Mouse (Mus musculus) adrenal gland, postnatal 25 days (tissue): Measurements from ENCODE around the gene Parvb. TPM values are rescaled to one million over a fixed set of nuclear protein-coding genes. Genes with fewer than 3 reads are reported as not detected.

ENCODE experiments used
- DNase-seq: peaks from one replicate; pipeline ENCODE4 v3.0.0; 2021; ENCODE audit warnings: mixed read lengths
- total RNA-seq: library from RNA; stranded (reverse); gene quantifications from 2 replicates; pipeline ENCODE4 v1.2.3, GENCODE M21; 2021

The Parvb gene
- total RNA-seq, 1 experiment from 2014 or later = 18.0 TPM

- peak; percentile 38 for DNase-seq
Measured at GRCm38 (mm10) chr15:84295225-84295624, 63.4 kb downstream of the Parvb start.

- no peak for DNase-seq
Measured at GRCm38 (mm10) chr15:84297454-84297853, 65.6 kb downstream of the Parvb start.

- peak; percentile 17 for DNase-seq
Measured at GRCm38 (mm10) chr15:84298804-84299370, 67.0 kb downstream of the Parvb start.

GRCm38 (mm10) chr15:84299662-84300333 is 68.0 kb downstream of the Parvb start:
- DNase-seq = no peak

GRCm38 (mm10) chr15:84300591-84300990 is 68.7 kb downstream of the Parvb start:
- no peak for DNase-seq

- DNase-seq = peak; percentile 39
Measured at GRCm38 (mm10) chr15:84301026-84301425, 69.2 kb downstream of the Parvb start.

- DNase-seq = no peak
Measured at GRCm38 (mm10) chr15:84301641-84302420, 70.0 kb downstream of the Parvb start.

GRCm38 (mm10) chr15:84303264-84303663 is 71.4 kb downstream of the Parvb start:
- DNase-seq = no peak

- DNase-seq = no peak
Measured at GRCm38 (mm10) chr15:84305333-84305732, 73.5 kb downstream of the Parvb start.

- DNase-seq = no peak
Measured at GRCm38 (mm10) chr15:84310271-84310670, 78.4 kb downstream of the Parvb start.

GRCm38 (mm10) chr15:84311295-84312085 is 79.6 kb downstream of the Parvb start:
- DNase-seq = no peak

GRCm38 (mm10) chr15:84312878-84313565 is 81.2 kb downstream of the Parvb start:
- DNase-seq = no peak

- no peak for DNase-seq
Measured at GRCm38 (mm10) chr15:84313566-84313878, 81.7 kb downstream of the Parvb start.

- no peak for DNase-seq
Measured at GRCm38 (mm10) chr15:84314420-84315080, 82.7 kb downstream of the Parvb start.

- DNase-seq = no peak
Measured at GRCm38 (mm10) chr15:84315276-84316046, 83.6 kb downstream of the Parvb start.

GRCm38 (mm10) chr15:84319393-84319792 is 87.5 kb downstream of the Parvb start:
- DNase-seq = no peak

- DNase-seq = no peak
Measured at GRCm38 (mm10) chr15:84321544-84322174, 89.8 kb downstream of the Parvb start.

- no peak for DNase-seq
Measured at GRCm38 (mm10) chr15:84323966-84324869, 92.4 kb downstream of the Parvb start, which contains the start of gene Parvg. Parvg (plus strand) TSS chr15:84324026.
